Mouse (Mus musculus) urinary bladder, postnatal 4 days (tissue): ENCODE data around the gene Il1rapl1.

Source experiments
- DNase-seq, 2 experiments: peaks; one replicate each; pipeline ENCODE4 v3.0.0; 2021 to 2022; ENCODE audit warnings: low spot score in 2 of 2

Il1rapl1 gene

GRCm38 (mm10) chrX:88115609-88116073 lies at the start of gene Il1rapl1:
Gene Il1rapl1, minus strand, starts transcription at chrX:88115645.
- DNase-seq, result no peak

GRCm38 (mm10) chrX:88158037-88158436 lies 42.6 kb upstream of the Il1rapl1 start:
- DNase-seq, result no peak

- no peak for DNase-seq
Observed at GRCm38 (mm10) chrX:88125612-88126011, 10.2 kb upstream of the Il1rapl1 start.

- DNase-seq, result no peak
Observed at GRCm38 (mm10) chrX:88120070-88120469, 4.6 kb upstream of the Il1rapl1 start.

GRCm38 (mm10) chrX:88117858-88118257 lies 2.4 kb upstream of the Il1rapl1 start:
- DNase-seq, result no peak

- DNase-seq, result no peak
Observed at GRCm38 (mm10) chrX:88116326-88116725, 881 bp upstream of the Il1rapl1 start.

GRCm38 (mm10) chrX:88113561-88113960 lies 1.9 kb downstream of the Il1rapl1 start:
- DNase-seq, result no peak

- no peak for DNase-seq
Observed at GRCm38 (mm10) chrX:88112254-88112653, 3.2 kb downstream of the Il1rapl1 start.

GRCm38 (mm10) chrX:88109733-88110132 lies 5.7 kb downstream of the Il1rapl1 start:
- no peak for DNase-seq

- DNase-seq, result no peak
Observed at GRCm38 (mm10) chrX:88093936-88094569, 21.4 kb downstream of the Il1rapl1 start.

- no peak for DNase-seq
Observed at GRCm38 (mm10) chrX:88089873-88090272, 25.6 kb downstream of the Il1rapl1 start.

- DNase-seq, result no peak
Observed at GRCm38 (mm10) chrX:88072741-88073419, 42.6 kb downstream of the Il1rapl1 start.

GRCm38 (mm10) chrX:88070368-88070767 lies 45.1 kb downstream of the Il1rapl1 start:
- no peak for DNase-seq

GRCm38 (mm10) chrX:88043556-88043955 lies 71.9 kb downstream of the Il1rapl1 start:
- DNase-seq, result no peak

GRCm38 (mm10) chrX:88038984-88039383 lies 76.5 kb downstream of the Il1rapl1 start:
- no peak for DNase-seq

GRCm38 (mm10) chrX:87897172-87897571 lies 218.3 kb downstream of the Il1rapl1 start:
- DNase-seq, result no peak

GRCm38 (mm10) chrX:87891916-87892315 lies 223.5 kb downstream of the Il1rapl1 start:
- DNase-seq, result no peak

GRCm38 (mm10) chrX:87854107-87854506 lies 261.3 kb downstream of the Il1rapl1 start:
- DNase-seq, result no peak

GRCm38 (mm10) chrX:87813884-87814283 lies 301.6 kb downstream of the Il1rapl1 start:
- no peak for DNase-seq

GRCm38 (mm10) chrX:87807717-87808116 lies 307.7 kb downstream of the Il1rapl1 start:
- DNase-seq, result no peak

- no peak for DNase-seq
Observed at GRCm38 (mm10) chrX:87793011-87793410, 322.4 kb downstream of the Il1rapl1 start.

GRCm38 (mm10) chrX:87710589-87710988 lies 404.9 kb downstream of the Il1rapl1 start:
- DNase-seq, result no peak

- DNase-seq, result no peak
Observed at GRCm38 (mm10) chrX:87663856-87664255, 451.6 kb downstream of the Il1rapl1 start.
